Mouse (Mus musculus): ENCODE results near the gene Mcts2. TPM values are rescaled to one million over a fixed set of nuclear protein-coding genes. Genes with fewer than 3 reads are reported as not detected.
"Not testable (repeated sequence)": the region's sequence is repeated elsewhere in the genome, so short reads cannot be mapped to it uniquely, and the experiment has no call there.

Mcts2 gene
- 10 to 100 TPM; 17.9 to 20.4 TPM for total RNA-seq (2021)
- long read RNA-seq, experiment 1, partial matches to known transcripts = 0 of 4 reads
- long read RNA-seq, experiment 1, other reads (novel, unspliced or antisense) = 0 of 4 reads
- long read RNA-seq, experiment 2, partial matches to known transcripts = 0 of 3 reads
- long read RNA-seq, experiment 2, other reads (novel, unspliced or antisense) = 1 of 3 reads

GRCm38 (mm10) chr2:152686806-152687267, at the start of gene Mcts2:
TSS of gene Mcts2 (plus strand) at chr2:152687035.
- peak; percentile 94 to 97 for DNase-seq (ENCODE audit: low spot score in 2 of 2)
- intact Hi-C loops (cut with DNase I) = no loop called here

GRCm38 (mm10) chr2:152637381-152637780, 49.5 kb upstream of the Mcts2 start:
- DNase-seq (ENCODE audit: low spot score in 2 of 2) = no peak
- intact Hi-C loops (cut with DNase I) = no loop called here

GRCm38 (mm10) chr2:152638865-152639264, 48.0 kb upstream of the Mcts2 start:
- no peak for DNase-seq (ENCODE audit: low spot score in 2 of 2)
- intact Hi-C loops (cut with DNase I) = no loop called here

- no peak for DNase-seq (ENCODE audit: low spot score in 2 of 2)
- intact Hi-C loops (cut with DNase I) = no loop called here
Measured at GRCm38 (mm10) chr2:152639406-152640113, 47.3 kb upstream of the Mcts2 start.

GRCm38 (mm10) chr2:152652901-152653620, 33.8 kb upstream of the Mcts2 start:
- no peak for DNase-seq (ENCODE audit: low spot score in 2 of 2)
- intact Hi-C loops (cut with DNase I) = no loop called here

- DNase-seq (ENCODE audit: low spot score in 2 of 2) = peak; percentile 78 to 95
- intact Hi-C loops (cut with DNase I) = no loop called here
Measured at GRCm38 (mm10) chr2:152653874-152654715, 32.7 kb upstream of the Mcts2 start.

GRCm38 (mm10) chr2:152657398-152657797, 29.4 kb upstream of the Mcts2 start:
- intact Hi-C loops (cut with DNase I) = loop anchor here (2.0 kb wide), 1 partner anchor 43 kb away; no protein-coding TSS in a partner anchor
- no peak for DNase-seq (ENCODE audit: low spot score in 2 of 2)

- intact Hi-C loops (cut with DNase I) = no loop called here
- no peak for DNase-seq (ENCODE audit: low spot score in 2 of 2)
Measured at GRCm38 (mm10) chr2:152661163-152661562, 25.7 kb upstream of the Mcts2 start.

GRCm38 (mm10) chr2:152666191-152666590, 20.6 kb upstream of the Mcts2 start:
- intact Hi-C loops (cut with DNase I); DNase-seq (ENCODE audit: low spot score in 2 of 2): not testable (repeated sequence)

- intact Hi-C loops (cut with DNase I) = no loop called here
Measured at GRCm38 (mm10) chr2:152669256-152669638, 17.6 kb upstream of the Mcts2 start, which contains the start of gene H13. TSS of gene H13 (plus strand) at chr2:152669461.

GRCm38 (mm10) chr2:152669639-152670484, 17.0 kb upstream of the Mcts2 start:
- DNase-seq (ENCODE audit: low spot score in 2 of 2) = no peak
- intact Hi-C loops (cut with DNase I) = no loop called here

More at GRCm38 (mm10) chr2:152669256-152669638, 17.6 kb upstream of the Mcts2 start, which contains the start of gene H13:
- peak; percentile 93 for DNase-seq (ENCODE audit: low spot score in 2 of 2)

GRCm38 (mm10) chr2:152670983-152671641, 15.7 kb upstream of the Mcts2 start:
- intact Hi-C loops (cut with DNase I) = no loop called here
- no peak for DNase-seq (ENCODE audit: low spot score in 2 of 2)

GRCm38 (mm10) chr2:152671642-152671999, 15.2 kb upstream of the Mcts2 start:
- intact Hi-C loops (cut with DNase I) = no loop called here
- DNase-seq (ENCODE audit: low spot score in 2 of 2) = peak; percentile 62 to 69

GRCm38 (mm10) chr2:152672166-152672565, 14.7 kb upstream of the Mcts2 start:
- intact Hi-C loops (cut with DNase I) = no loop called here
- no peak for DNase-seq (ENCODE audit: low spot score in 2 of 2)

GRCm38 (mm10) chr2:152674148-152674547, 12.7 kb upstream of the Mcts2 start:
- intact Hi-C loops (cut with DNase I) = no loop called here
- no peak for DNase-seq (ENCODE audit: low spot score in 2 of 2)

- intact Hi-C loops (cut with DNase I) = no loop called here
Measured at GRCm38 (mm10) chr2:152675252-152675791, 11.5 kb upstream of the Mcts2 start.

GRCm38 (mm10) chr2:152678302-152678701, 8.5 kb upstream of the Mcts2 start:
- peak; percentile 56 to 67 for DNase-seq (ENCODE audit: low spot score in 2 of 2)
- intact Hi-C loops (cut with DNase I) = no loop called here

More at GRCm38 (mm10) chr2:152675252-152675791, 11.5 kb upstream of the Mcts2 start:
- DNase-seq (ENCODE audit: low spot score in 2 of 2) = no peak

- no peak for DNase-seq (ENCODE audit: low spot score in 2 of 2)
- intact Hi-C loops (cut with DNase I) = no loop called here
Measured at GRCm38 (mm10) chr2:152678925-152679324, 7.9 kb upstream of the Mcts2 start.
